Mouse (Mus musculus): ENCODE results near the gene 2010300C02Rik.
A peak's percentile ranks its signal among the peaks of the same experiment; 100 is the strongest.

The 2010300C02Rik gene

GRCm38 (mm10) chr1:37667386-37667785, 52.5 kb downstream of the 2010300C02Rik start:
- DNase-seq (ENCODE audit: low spot score): no peak

DNA sequence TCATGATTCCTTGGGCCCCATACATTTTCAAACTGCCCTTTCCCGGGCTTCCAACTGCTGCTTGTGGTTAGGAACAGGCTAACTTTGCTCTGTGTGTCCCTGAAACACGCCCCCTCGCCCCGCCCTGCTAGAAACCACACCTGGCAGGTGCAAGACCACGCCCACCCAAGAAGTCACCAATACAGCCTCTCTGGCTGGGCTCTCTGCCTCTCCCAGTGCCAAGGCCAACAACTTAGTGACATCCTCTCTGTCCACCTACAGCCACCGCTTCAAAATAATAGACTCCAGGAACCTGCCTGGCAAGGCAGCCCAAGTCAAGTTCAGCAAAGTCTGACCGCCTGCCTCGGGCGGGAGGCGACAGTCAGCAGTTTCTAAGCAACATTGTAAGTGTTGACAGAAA, 53.3 kb downstream of the 2010300C02Rik start:
- no peak for DNase-seq (ENCODE audit: low spot score)

DNA sequence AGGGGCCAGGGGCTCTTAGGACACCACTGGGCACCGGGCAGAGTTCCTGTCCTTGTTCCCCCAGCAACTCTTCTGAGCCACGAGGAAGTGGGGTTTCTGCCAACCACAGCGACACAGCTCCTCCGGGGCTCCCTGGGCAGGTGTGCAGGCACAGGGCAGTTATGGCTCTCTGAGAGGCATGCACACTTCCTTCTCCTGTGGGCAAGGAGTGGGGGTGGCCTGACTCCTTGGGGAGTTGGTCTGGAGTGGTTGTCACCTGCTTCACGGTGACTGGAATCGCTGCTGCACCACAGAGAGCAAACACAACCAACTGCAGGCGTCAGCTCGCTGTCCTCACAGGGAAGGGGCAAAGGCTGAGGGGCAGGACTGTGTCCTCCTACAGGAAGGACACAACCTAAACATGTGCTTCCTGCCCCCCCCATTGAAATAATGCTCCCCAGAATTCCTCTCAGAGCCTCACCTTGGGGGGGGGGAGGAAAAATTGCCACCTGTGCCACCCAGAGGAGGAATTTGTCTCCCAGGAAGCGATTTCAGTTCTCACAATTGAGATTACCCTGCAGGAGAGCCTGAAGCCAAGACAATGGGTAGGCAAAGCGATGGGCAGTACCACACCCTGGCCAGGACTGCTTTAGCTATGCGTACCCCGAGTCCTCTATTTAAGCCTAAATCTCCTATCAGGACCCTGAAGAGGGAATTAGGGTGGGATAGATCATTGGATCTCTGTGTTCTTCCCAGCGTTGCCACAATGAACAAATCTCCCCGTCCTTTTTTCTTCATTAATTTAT, 54.2 kb downstream of the 2010300C02Rik start:
- no peak for DNase-seq (ENCODE audit: low spot score)

GRCm38 (mm10) chr1:37664496-37664895, 55.4 kb downstream of the 2010300C02Rik start:
- DNase-seq (ENCODE audit: low spot score): no peak

- no peak for DNase-seq (ENCODE audit: low spot score)
Observed at GRCm38 (mm10) chr1:37663606-37664005, 56.3 kb downstream of the 2010300C02Rik start.

GRCm38 (mm10) chr1:37656017-37656416, 63.9 kb downstream of the 2010300C02Rik start:
- no peak for DNase-seq (ENCODE audit: low spot score)

DNA sequence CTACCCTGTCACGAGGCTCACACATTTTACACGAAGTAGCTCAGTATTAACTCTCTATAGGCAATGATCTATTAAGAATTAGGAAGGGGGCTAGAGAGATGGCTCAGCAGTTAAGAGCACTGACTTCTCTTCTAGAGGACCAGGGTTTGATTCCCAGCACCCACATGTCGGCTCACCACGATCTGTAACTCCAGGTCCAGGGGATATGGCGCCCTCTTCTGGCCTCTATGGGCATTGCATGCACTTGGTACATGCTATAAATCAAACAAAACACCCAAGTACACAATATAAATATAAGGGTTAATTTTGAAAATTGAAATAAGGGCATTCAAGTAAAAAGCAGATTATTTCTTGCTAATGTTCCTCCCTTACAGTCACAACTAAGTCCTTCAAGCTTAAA, 65.9 kb downstream of the 2010300C02Rik start:
- no peak for DNase-seq (ENCODE audit: low spot score)

DNA sequence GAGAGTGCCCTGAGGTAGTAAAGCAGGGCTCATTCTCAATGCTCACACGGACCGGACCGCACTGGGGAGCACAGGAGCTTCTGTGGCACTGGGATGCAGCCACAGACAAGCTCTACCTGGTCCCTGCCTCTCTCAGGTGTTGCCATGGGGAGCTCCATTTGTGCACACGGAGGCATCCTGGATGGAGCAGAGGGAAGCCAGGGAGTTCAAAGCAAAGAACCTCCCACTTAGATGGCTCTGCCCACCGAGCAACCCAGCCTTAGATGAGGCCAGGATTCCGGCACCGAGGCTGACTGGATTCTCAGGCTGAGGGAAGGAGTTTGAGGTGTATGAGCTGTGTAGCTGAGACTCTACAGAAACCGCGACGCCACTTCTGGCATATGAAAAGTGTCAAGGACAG, 72.8 kb downstream of the 2010300C02Rik start:
- no peak for DNase-seq (ENCODE audit: low spot score)

GRCm38 (mm10) chr1:37644501-37644900, 75.4 kb downstream of the 2010300C02Rik start:
- DNase-seq (ENCODE audit: low spot score): no peak

- DNase-seq (ENCODE audit: low spot score): no peak
Observed at GRCm38 (mm10) chr1:37643794-37644365, 76.0 kb downstream of the 2010300C02Rik start.

DNA sequence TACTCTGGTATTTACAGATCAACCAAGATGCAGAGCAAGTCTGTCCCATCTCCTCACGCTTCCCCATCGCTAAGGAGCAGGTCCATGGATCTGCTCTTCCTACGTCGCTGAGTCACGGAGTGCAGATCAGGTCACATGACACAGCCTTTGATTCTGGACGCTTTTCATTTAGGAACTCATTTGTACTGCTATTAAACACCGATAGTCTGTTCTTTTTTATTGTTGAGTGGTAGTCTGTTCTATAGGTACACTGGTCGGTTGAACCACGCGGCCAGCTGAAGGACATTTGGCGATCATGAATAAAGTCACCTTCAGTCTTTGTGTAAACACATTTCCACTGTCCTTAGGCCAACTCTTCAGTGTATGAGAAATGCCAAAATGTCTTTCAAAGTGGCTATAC, 78.5 kb downstream of the 2010300C02Rik start:
- no peak for DNase-seq (ENCODE audit: low spot score)

GRCm38 (mm10) chr1:37639101-37639500, 80.8 kb downstream of the 2010300C02Rik start:
- peak; percentile 85 for DNase-seq (ENCODE audit: low spot score)

DNA sequence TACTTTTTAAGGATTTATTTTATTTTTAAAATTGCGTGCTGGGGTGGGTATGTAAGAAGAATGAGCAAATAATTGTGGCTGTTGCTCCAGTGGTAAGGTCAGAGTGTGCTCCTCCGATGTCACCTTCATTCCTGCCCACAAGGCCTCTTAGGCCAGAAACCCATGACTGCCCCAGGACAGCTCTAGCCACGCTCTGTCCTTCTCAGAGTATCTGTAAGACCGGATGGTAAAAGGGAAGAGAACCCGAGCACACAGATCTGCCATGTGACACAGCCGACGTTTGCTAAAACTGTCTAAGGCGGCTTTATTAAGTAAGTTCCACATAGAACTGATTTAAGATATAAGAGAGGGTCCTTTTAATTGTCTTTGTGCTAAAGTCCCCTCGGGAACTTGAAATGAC, 81.3 kb downstream of the 2010300C02Rik start:
- DNase-seq (ENCODE audit: low spot score): no peak

GRCm38 (mm10) chr1:37637571-37637970, 82.3 kb downstream of the 2010300C02Rik start:
- DNase-seq (ENCODE audit: low spot score): no peak

DNA sequence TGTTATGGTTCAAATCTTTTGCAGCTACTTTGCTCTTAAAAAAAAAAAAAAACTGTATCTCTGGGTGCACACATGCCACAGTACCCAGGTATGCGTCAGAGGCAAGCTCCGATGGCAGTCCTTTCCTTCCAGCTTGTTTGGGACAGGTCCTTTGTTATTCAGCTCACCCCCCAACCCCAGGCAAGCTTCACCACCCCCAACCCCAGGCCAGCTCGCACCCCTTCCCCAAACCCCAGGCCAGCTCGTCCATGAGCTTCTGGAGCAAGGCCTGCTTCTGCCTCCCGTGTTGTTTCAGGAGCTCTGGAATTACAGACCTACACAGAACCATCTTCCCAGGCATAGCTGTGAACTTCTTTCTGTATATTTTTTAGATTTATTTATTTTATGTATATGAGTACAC, 83.1 kb downstream of the 2010300C02Rik start:
- no peak for DNase-seq (ENCODE audit: low spot score)

- DNase-seq (ENCODE audit: low spot score): no peak
Observed at GRCm38 (mm10) chr1:37636169-37636568, 83.7 kb downstream of the 2010300C02Rik start.

DNA sequence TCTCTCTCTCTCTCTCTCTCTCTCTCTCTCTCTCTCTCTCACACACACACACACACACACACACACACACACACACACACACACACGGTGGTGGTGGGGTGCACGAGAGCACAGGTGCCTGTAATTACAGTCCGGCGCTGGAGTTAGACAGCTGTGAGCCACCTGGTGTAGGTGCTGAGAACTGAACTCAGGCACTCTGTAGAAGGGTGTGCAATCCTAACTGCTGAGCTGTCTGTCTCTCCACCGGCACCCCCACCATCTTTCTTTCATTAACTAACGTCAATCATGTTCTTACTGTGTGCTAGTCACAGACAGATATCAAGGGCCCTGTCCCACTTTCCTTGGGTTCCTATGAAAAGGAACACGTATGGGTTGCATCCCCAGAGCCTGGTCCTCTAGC, 84.2 kb downstream of the 2010300C02Rik start:
- no peak for DNase-seq (ENCODE audit: low spot score)

- DNase-seq (ENCODE audit: low spot score): peak; percentile 70
Observed at GRCm38 (mm10) chr1:37634658-37635057, 85.2 kb downstream of the 2010300C02Rik start.

- DNase-seq (ENCODE audit: low spot score): no peak
Observed at GRCm38 (mm10) chr1:37633516-37633915, 86.4 kb downstream of the 2010300C02Rik start.

DNA sequence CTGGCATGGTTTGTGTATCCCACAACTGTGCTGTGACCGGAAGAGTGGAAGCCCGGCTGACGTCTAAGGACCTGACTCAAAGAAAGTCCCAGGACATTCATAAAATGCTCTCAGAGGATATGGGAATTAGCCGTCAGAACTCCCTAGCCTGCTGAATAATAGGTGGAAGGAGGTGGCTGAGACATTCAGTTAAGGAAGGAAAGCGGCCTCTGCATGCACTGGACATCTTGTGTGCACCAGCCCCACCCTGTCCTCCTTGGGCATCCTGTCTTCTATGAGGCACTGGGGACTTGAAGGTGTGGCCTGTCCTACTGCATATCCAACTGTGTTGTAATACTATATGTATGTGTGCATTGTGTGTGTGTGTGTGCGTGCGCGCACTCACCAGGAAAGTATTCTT, 87.5 kb downstream of the 2010300C02Rik start:
- DNase-seq (ENCODE audit: low spot score): no peak

GRCm38 (mm10) chr1:37631456-37631855, 88.4 kb downstream of the 2010300C02Rik start:
- no peak for DNase-seq (ENCODE audit: low spot score)

GRCm38 (mm10) chr1:37630412-37631210, 89.3 kb downstream of the 2010300C02Rik start:
- no peak for DNase-seq (ENCODE audit: low spot score)

DNA sequence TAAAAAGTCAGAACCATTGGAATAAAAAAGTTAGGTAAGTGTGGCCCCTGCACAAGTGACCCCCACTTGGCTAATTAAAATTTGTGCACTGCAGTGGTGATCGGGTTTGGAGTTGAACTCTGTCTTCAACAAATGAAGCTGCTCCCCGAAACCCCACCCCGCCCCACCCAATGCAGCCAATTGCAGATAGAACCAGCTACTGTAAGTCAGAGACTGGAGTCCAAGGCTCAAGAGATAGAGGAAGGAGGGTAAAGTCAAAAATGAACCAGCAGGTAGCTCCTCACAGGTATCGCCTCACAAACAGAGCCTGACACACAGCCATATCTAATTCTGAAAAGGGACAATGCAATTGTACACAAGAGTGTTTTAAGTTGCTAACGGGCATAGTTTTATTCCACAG, 90.0 kb downstream of the 2010300C02Rik start:
- DNase-seq (ENCODE audit: low spot score): no peak

Data from embryo, embryonic 10 days (tissue).